Mouse (Mus musculus): Measurements from ENCODE around the gene Kdm2a. TPM values are rescaled to one million over a fixed set of nuclear protein-coding genes. Genes with fewer than 3 reads are reported as not detected.
"Not testable (repeated sequence)": the region's sequence is repeated elsewhere in the genome, so short reads cannot be mapped to it uniquely, and the experiment has no call there.

Kdm2a gene
- polyA plus RNA-seq, 2 experiments from 2014 or later = 54.9 to 68.6 TPM

DNA sequence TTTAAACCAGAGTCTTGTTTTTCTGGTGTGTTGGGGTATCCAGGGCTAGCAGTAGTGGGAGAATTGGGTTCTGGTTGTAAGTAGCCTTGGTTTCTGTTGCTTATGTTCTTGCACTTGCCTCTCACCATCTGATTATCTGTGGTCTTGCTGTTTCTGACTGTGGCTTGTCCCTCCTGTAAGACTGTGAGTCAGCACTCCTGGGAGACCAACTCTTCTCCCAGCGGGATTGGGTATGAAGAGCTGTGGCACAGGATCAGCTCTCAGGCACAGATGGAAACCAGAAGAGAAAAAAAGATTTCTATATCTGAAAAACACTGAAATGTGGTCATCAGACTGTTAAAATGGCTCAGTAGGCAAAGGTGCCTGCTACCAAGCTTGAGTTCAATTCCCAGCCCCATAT is 16.5 kb upstream of the Kdm2a start:
- ATAC-seq = no peak

DNA sequence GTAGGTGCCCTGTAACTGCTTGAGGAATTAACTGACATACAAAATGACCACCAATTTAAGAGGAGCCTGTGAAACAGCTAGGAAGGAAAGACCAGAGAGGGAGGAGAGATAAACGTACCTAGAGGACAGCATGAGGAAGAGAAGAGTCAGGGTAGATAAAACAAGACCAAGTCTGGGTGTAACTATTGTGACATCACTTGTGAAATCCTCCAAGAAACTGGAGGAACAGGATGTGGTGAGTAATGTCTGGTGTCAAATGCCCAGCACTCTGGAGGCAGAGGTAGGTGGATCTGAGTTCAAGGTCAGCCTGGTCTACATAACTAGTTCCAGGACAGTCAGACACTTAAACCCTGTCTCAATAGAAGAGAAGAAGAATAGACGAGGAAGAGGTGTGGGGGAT is 11.0 kb upstream of the Kdm2a start:
- ATAC-seq = no peak

GRCm38 (mm10) chr19:4404840-4405239 is 6.8 kb upstream of the Kdm2a start:
- no peak for ATAC-seq

DNA sequence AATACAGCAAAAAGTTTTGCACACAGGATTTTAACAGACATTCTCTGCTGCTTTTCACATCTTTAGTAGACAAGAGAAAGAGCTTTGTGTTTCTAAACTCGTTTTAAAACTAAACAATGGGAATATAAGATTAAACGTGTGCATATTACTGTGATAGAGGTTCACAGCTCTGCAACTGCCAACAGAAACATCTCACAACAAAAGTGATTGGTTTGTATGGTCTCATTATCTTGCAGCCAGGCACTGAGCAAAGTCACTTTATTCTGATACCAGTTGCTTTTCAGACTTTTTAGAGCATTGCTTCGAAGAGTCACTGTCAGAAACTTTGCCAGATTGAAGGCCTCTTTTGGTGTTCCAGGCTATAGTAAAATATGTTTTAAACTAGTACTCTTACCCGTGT is 874 bp upstream of the Kdm2a start:
- ATAC-seq = no peak

- no peak for ATAC-seq
These were observed 504 bp upstream of the Kdm2a start for GRCm38 (mm10) chr19:4398630-4398948.

DNA sequence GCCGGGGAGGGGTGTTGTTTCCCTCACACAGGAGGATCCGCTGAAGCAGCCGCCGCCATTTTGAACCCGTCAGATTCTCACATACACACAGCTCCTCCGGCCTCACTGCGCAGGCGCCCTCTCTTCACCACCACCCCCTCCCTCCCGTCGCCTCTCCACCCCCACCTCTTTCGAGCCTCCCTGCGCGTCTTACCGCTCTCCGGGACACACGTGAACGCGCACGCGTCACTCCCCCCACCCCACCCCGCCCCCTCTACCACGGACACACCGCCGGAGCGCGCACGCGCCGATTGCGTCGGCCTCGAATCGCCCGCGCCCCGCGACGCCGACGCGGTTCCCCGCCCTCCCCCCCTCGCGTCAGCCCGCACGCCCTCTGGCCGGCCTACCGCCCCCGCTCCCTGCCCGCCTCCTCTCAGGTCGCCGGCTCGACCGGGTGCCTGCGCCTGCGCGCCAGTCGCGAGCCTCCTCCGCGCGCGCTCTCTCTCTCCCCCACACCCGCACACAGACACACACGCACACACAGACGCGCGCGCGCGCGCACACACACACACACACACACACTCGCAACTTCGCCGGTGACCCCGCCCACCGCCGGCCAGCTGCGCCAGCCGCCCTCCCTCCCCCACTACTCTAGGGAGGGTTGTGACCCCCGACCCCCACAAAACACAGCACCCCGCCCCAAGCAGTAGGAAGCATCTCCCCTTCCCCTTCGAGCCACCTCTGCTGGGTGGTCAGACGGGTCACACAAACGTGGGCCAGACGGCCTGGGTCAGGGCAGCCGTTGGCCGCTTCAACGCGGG is 887 bp downstream of the Kdm2a start:
- ATAC-seq = peak; percentile 74

GRCm38 (mm10) chr19:4396081-4396997 is 1.7 kb downstream of the Kdm2a start:
- ATAC-seq = no peak

GRCm38 (mm10) chr19:4387276-4387675 is 10.8 kb downstream of the Kdm2a start:
- ATAC-seq = no peak

- no peak for ATAC-seq
These were observed 13.1 kb downstream of the Kdm2a start for GRCm38 (mm10) chr19:4385026-4385425.

- ATAC-seq = no peak
These were observed 13.8 kb downstream of the Kdm2a start for GRCm38 (mm10) chr19:4384322-4384721.

DNA sequence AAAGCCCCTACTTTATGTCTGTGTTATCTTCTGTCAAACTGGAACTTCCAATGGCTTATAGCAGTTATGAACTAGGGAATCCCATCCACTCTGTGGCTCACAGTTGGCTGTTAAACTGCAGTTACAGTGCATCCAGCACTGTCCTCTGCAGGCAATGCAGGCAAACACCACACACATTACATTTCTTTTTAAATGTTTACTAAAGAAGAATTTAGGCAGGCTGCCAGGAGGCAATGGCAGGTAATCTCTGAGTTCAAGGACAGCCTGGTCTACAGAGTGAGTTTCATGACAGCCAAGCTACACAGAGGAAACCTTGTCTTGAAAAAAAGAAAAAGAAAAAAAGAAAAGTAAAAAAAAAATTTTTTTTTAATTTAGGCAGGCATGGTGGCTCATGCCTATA is 14.8 kb downstream of the Kdm2a start:
- no peak for ATAC-seq

DNA sequence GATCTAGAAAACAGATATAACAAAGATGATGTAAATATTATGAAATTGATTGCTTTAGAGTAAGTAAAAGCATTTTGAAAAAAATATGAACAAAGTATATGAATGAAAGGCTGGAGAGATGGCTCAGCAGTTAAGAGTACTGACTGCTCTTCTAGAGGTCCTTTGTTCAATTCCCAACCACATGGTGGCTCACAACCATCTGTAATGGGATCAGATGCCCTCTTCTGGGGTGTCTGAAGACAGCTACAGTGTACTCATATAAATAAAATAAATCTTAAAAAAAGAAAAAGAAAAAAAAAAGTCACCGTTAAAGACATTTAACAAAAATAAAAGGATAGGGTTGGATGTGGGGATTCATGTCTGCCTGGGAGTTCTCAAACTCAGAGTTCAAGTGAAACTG is 15.8 kb downstream of the Kdm2a start:
- not testable (repeated sequence) for ATAC-seq

DNA sequence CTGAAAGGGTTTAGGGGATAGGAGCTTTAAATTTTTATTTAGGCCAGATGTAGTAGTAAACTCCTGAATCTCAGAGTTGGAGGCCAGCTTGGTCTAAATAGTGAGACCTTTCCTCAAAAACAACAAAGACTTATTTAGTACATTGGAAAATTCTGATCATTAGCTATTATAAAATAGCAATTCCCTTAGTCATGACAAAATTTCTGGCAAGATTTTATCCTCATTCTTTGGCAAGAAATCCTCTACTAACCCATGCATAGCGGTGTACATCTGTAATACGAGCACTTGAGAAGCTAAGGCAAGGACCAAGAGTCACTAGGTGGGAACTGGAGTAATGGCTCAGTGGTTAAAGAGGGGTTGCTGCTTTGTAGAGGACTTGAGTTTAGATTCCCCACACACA is 27.4 kb downstream of the Kdm2a start:
- no peak for ATAC-seq

DNA sequence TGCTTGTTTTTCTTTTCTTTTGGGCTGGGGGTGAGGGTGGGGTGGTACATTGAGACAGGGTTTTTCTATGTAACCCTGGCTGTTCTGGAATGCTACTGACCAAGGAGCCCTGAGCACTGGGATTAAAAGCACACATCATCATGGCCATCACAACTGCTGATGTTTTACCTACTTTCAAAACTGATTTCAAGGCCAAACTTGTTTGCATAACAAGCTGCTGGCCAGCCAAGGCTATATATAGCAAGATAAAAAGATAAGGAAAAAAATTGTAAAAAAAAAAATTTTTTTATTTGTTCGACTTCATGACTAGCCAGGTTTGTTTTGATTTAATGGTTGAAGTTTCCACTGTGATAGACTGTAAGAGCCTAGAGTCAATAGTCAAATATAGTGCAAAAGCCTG is 27.8 kb downstream of the Kdm2a start:
- no peak for ATAC-seq

- no peak for ATAC-seq
These were observed 48.6 kb downstream of the Kdm2a start for GRCm38 (mm10) chr19:4349455-4349854.

DNA sequence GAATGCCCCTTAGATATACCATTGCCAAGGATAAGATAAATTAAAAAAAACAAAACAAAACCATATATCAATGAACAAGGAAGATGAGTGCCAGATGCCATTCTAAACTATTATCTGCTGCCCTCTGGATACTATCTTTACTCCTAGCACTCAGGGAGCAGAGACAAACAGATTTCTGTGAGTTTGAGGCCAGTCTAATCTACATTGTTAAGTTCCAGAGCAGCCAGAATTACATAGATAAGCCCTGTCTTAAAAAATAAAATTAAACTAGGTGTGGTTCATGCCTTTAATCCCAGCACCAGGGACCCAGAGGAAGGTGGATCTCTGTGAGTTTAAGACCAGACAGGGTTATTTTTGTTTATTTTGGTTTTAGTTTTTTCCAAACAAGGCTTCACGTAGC is 51.6 kb downstream of the Kdm2a start:
- no peak for ATAC-seq

DNA sequence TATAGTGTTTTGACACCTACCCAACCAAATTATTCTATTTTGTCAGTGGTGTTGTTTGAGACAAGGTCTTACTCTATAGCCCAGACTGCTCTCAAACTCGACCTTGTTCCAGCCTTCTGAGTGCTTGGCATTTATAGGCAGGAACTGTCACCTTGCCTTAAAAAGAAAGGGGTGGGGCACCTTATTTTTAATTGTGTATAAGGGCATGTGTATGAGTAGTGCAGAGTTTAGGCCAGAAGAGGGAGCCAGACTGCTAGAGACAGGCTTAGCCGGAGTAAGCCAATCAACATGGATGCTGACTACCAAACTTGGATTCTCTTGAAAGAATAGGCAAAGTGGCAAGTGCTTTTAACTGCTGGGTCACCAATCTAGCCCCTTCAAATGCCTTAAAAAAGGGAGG is 59.9 kb downstream of the Kdm2a start:
- ATAC-seq = peak; percentile 38

DNA sequence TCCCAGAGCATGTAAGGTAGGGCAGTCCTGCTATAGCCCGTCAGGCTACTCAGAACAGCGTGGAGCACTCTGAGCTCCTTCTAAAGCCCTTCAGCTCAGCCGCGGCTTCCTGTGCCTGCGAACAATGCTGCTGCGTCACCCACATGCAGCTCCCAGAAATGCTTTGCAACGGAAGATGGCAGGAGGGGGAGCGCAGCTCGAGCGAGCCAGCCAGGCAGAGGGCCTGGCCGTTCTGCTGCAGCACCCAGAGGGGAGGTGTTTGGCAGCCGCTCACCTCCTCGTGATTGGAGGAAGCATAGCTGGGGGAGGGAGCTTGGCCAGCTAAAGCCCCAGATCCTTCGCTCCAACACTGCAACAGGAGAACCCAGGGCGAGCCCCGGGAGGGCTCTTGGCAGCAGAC is 64.3 kb downstream of the Kdm2a start:
- ATAC-seq = peak; percentile 89

- ATAC-seq = no peak
These were observed 64.8 kb downstream of the Kdm2a start for GRCm38 (mm10) chr19:4333100-4333775.

- peak; percentile 60 for ATAC-seq
These were observed 65.4 kb downstream of the Kdm2a start for GRCm38 (mm10) chr19:4332653-4333052.

DNA sequence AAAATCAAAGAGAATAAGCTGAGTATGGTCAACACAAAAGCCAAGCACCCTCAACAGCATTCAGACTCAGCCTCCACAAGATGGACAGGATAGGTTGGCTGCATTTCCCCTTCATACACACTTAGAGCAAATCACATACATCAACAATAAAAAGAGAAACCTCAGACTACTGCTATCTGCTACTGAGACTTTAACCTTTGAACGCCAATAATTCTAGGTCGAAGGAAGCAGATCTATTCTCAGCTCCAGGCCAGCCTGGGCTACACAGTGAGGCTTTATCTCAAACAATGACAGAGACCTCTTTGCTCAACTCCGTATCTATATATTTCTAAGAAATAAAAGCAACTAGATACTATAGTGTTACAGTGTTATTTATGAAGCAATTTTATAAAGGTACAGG is 66.8 kb downstream of the Kdm2a start:
- no peak for ATAC-seq

- no peak for ATAC-seq
These were observed 67.5 kb downstream of the Kdm2a start for GRCm38 (mm10) chr19:4330603-4331002.

- ATAC-seq = no peak
These were observed 69.3 kb downstream of the Kdm2a start for GRCm38 (mm10) chr19:4328737-4329304.
